Mouse (Mus musculus) heart, embryonic 12.5 days (tissue): ENCODE results near the gene Myh8. TPM values are rescaled to one million over a fixed set of nuclear protein-coding genes. Genes with fewer than 3 reads are reported as not detected.

ENCODE experiments used
- ATAC-seq: fragments of 200-750 bp; cut with Nextera tagmentation; 2 replicates; pipeline ENCODE4 v1.8.0; 2017; ENCODE audit warnings: moderate TSS enrichment, moderate library complexity; ENCODE audit not compliant: insufficient number of reproducible peaks, low FRiP score
- H3K27ac ChIP-seq: fragments of 300-500 bp; sonication (generic); 2 replicates; pipeline ENCODE4 v1.5.1; 2016; ENCODE audit warnings: mild to moderate bottlenecking, moderate library complexity; ENCODE audit not compliant: poor library complexity, severe bottlenecking
- H3K27me3 ChIP-seq: fragments of 300-500 bp; sonication (generic); replicated peaks from 2 replicates; pipeline ENCODE4 v1.6.1; 2016; ENCODE audit warnings: mild to moderate bottlenecking, moderate library complexity
- H3K36me3 ChIP-seq: fragments of 300-500 bp; sonication (generic); 2 replicates; pipeline ENCODE4 v1.6.1; 2016; ENCODE audit warnings: mild to moderate bottlenecking, moderate library complexity
- H3K4me1 ChIP-seq: fragments of 300-500 bp; sonication (generic); replicated peaks from 2 replicates; pipeline ENCODE4 v1.6.1; 2016; ENCODE audit warnings: mild to moderate bottlenecking
- H3K4me2 ChIP-seq: fragments of 300-500 bp; sonication (generic); 2 replicates; pipeline ENCODE4 v1.6.1; 2016; ENCODE audit warnings: mild to moderate bottlenecking, moderate library complexity
- H3K4me3 ChIP-seq: fragments of 300-500 bp; sonication (generic); 2 replicates; pipeline ENCODE4 v1.5.1; 2016; ENCODE audit warnings: mild to moderate bottlenecking
- H3K9ac ChIP-seq: fragments of 300-500 bp; sonication (generic); 2 replicates; pipeline ENCODE4 v1.6.1; 2016; ENCODE audit warnings: mild to moderate bottlenecking, moderate library complexity
- H3K9me3 ChIP-seq: fragments of 300-500 bp; sonication (generic); replicated peaks from 2 replicates; pipeline ENCODE4 v1.6.1; 2016; ENCODE audit warnings: mild to moderate bottlenecking, moderate library complexity
- WGBS: fragments of 180-500 bp; shearing (Covaris S2); methylation state at CpG from one replicate; pipeline ENCODE4 v1.1.7; 2016; 5-methylcytosine and 5-hydroxymethylcytosine counted together
- polyA plus RNA-seq: library from polyadenylated mRNA; unstranded; fragments of >200 nt; fragmentation: Nextera tagmentation; extraction: Ambion mirVana; gene quantifications from 2 replicates; pipeline ENCODE4 v1.2.1, GENCODE M21; 2016

The Myh8 gene
- polyA plus RNA-seq, 1 experiment from 2014 or later, result 0.29 TPM

DNA sequence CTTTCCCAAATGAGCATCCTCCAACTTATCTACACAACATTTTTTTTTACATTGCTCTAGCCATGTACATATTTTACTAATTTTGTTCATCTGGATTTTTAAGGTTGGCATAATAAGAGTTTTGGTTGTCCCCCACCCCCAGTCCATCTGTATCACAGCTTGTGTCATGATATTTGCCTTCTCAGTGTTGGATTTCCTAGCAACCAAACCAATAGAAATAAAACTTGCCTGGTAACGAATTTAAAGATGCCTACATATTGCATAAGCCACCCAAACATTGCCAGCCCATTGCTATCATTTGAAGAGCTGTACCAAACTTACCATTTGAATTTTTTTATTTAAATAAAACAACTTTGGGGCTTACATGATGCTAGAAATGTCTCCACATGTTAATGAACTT is 16.5 kb downstream of the Myh8 start:
- WGBS, result 76% methylated on average over 1 of the region's 1 CpGs
- no peaks in the 10 kb centered on the region for H3K4me1 ChIP-seq
- no peak overlapping the region for H3K4me2 ChIP-seq
- 0 out of 2 replicates have a peak, but pooled peaks cover 3% of the 10 kb centered on the region for H3K9me3 ChIP-seq
- H3K27me3 ChIP-seq, result no peaks in the 10 kb centered on the region; the same call in 1 of the 2 replicates
- ATAC-seq, result no peak
- no peak overlapping the region for H3K9ac ChIP-seq
- H3K36me3 ChIP-seq, result no peaks in the 10 kb centered on the region
- H3K27ac ChIP-seq, result no peak overlapping the region
- H3K4me3 ChIP-seq, result no peak overlapping the region

DNA sequence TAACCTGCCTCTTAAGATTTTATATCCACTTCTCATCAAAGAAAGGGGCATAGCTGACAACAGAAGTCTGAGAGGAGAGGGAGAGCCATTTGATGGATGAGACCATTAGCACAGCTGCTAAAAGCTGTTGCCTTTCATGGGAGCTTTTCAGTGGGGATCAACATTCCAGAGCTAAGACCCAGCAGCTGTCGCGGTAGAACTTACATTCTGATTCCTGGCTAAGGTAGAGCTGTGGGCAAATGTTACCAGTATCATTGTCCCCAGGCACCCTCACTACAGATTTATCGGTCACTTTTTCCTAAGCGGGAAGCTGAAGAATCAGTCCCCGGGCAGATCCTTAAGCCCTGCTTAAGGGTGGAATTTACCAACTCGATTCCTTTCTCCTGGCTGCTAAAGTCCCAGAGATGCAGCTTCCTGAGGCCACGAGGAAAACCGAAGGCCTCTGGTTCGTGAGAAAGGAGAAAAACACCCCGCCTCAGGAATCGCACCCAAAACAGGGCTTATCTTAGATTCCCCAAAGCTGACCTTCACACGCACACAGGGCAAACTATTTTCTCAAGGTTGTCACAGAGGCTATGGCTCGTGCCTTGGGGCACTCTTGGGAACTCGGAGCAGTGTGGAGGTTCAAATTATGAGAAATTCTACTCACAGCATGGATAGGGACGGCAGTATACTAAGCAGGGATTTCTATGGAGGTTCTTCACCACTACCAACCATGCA is 37.0 kb downstream of the Myh8 start:
- no peak for ATAC-seq
- 0 out of 2 replicates have a peak overlapping the region, but pooled peaks have one; percentile 21 for H3K4me2 ChIP-seq
- H3K27ac ChIP-seq, result no peak overlapping the region
- no peaks in the 10 kb centered on the region for H3K36me3 ChIP-seq
- H3K9ac ChIP-seq, result no peak overlapping the region
- 0 out of 2 replicates have a peak, but pooled peaks cover 5% of the 10 kb centered on the region for H3K9me3 ChIP-seq
- WGBS, result 41% methylated on average over 15 of the region's 15 CpGs
- no peak overlapping the region for H3K4me3 ChIP-seq
- H3K4me1 ChIP-seq, result 0 out of 2 replicates have a peak, but pooled peaks cover 5% of the 10 kb centered on the region
- H3K27me3 ChIP-seq, result peaks cover 3% of the 10 kb centered on the region; the same call in 1 of the 2 replicates

DNA sequence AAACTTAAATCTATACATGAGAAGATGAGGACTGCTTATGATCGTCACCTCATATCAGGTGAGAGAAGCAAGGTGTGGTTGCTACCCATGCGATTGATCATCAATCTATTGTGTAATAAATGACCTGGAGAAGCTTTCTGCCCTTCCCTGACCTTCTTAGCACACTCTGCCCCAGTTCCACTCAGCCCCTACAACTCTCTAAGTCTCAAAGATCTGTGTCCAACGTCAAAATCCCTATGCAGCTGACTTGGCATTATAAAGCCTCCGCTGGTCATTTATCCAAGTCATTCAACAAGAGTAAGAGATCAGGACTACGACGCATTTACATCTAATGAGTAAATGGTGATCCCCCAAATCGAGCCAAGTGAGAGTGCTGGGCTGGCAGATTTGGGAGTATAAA is 44.4 kb downstream of the Myh8 start, which contains the start of gene Myh13:
Gene Myh13 (plus strand): TSS at position 301 of the 400 bp plus-strand sequence.
- H3K4me3 ChIP-seq, result no peak within 1 kb of the TSS
- ATAC-seq, result no peak
- H3K36me3 ChIP-seq, result no peaks in the 10 kb centered on the region
- no peak within 1 kb of the TSS for H3K27ac ChIP-seq
- no peaks in the 10 kb centered on the region for H3K9me3 ChIP-seq
- no peaks in the 10 kb centered on the region for H3K4me1 ChIP-seq
- no peak within 1 kb of the TSS for H3K4me2 ChIP-seq
- WGBS, result 80% methylated on average over 7 of the region's 7 CpGs
- H3K9ac ChIP-seq, result no peak within 1 kb of the TSS
- H3K27me3 ChIP-seq, result no peaks in the 10 kb centered on the region

DNA sequence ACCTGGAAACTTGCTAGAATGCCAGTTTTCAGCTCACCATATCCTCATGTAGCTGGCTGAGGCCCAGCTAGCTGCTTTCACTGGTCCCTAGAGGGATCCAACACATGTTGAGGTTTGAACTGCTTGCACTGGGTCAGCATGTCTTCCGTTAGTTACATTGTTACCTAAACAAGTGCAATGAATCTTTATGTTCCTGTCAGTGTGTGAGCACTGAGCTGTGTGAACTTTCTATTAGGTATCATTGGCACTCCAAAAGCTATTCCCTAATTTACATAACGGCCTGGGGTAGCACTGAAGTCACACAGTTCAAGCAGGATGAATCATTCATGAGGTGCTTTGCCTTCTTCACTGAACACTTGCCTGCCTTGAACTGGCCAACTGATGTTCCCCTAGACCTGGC is 49.6 kb downstream of the Myh8 start:
- Histone ChIP-seq H3K27ac (no peak overlapping the region), H3K36me3 (no peaks in the 10 kb centered on the region), H3K9ac (no peak overlapping the region), H3K4me1 (no peaks in the 10 kb centered on the region), H3K4me3 (no peak overlapping the region), H3K4me2 (no peak overlapping the region), H3K9me3 (no peaks in the 10 kb centered on the region), H3K27me3 (no peaks in the 10 kb centered on the region; the same call in 1 of the 2 replicates)
- WGBS, result 73% methylated on average over 2 of the region's 2 CpGs
- ATAC-seq, result no peak

DNA sequence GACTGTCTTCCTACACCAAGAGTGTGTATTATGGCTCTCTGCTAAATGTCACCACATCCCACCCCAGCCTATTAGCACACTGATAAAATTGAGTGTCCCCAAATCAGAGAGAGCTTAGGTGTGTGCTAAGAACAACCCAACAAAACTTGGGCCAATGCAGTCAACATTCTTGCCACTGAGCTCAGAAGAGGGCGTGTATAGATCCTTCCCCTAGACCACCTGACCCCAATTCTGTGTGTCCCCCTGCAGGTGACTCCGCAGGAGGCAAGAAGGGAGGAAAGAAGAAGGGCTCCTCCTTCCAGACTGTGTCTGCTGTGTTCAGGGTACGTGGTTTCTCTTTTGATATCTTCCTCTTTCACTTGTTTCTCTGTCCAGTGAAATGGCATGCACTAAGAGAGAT is 67.6 kb downstream of the Myh8 start:
- Histone ChIP-seq H3K4me2 (no peak overlapping the region), H3K4me3 (no peak overlapping the region), H3K27me3 (no peaks in the 10 kb centered on the region; the same call in 1 of the 2 replicates), H3K27ac (no peak overlapping the region), H3K4me1 (no peaks in the 10 kb centered on the region), H3K9me3 (no peaks in the 10 kb centered on the region), H3K9ac (no peak overlapping the region), H3K36me3 (no peaks in the 10 kb centered on the region)
- no peak for ATAC-seq
- WGBS, result 58% methylated on average over 3 of the region's 3 CpGs

DNA sequence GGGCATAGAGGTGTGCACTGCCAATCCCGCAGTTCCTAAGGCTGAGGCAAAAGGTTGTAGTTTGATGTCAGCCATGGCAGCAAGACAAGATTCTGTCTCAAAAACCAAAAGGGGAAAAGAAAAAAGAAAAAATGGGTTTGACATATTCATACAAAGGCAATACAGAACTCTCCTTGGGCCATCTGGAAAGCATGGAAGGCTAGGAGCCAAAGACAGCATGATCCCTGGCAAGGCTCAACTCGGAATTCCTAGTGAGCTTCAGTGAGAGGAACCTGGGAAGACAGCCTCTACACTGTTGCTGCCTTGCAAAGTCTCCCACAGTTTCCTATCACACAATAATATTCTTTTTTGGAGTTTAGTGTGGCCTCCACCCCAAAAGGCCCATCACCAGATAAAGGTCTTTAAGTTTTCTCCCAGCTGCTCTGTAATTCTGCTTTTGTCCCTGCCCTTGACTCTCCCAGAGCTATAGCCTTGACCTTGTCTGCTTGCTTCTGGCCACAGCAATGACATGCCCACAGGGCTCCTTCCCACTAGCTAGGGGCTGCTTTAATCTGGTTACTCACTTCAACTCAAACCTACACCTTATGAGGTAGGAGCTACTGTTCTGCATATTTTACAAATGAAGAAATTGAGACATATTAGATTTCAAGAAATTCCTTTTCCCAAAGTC is 68.4 kb downstream of the Myh8 start:
- WGBS, result 56% methylated on average over 2 of the region's 2 CpGs

DNA sequence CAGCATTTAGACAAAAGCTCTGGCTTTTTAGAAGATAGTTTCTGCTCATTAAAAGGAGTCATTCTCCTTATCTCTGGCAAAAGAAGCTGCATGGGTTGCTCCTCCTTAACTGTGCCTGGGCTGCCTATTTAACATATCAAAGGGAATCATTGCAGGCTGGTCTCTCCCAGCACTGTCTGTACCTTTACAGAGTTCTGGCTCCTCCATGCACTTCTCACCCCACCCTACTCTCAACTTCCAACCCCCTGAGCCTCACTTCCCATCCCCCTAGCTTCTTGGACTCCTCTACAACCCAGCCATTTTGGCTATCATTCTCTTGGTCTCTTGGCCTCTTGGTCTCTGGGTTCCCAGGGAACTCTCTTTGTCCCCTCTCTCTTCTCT is 68.9 kb downstream of the Myh8 start:
- Histone ChIP-seq H3K27me3 (peaks cover under 1% of the 10 kb centered on the region; the same call in 1 of the 2 replicates), H3K27ac (no peak overlapping the region), H3K4me2 (no peak overlapping the region), H3K36me3 (no peaks in the 10 kb centered on the region), H3K9me3 (no peaks in the 10 kb centered on the region), H3K4me3 (no peak overlapping the region), H3K9ac (no peak overlapping the region), H3K4me1 (no peaks in the 10 kb centered on the region)
- no peak for ATAC-seq

More for the DNA sequence above, 68.4 kb downstream of the Myh8 start:
- H3K9me3 ChIP-seq, result no peaks in the 10 kb centered on the region
- no peaks in the 10 kb centered on the region for H3K4me1 ChIP-seq
- no peak overlapping the region for H3K9ac ChIP-seq
- no peak overlapping the region for H3K4me2 ChIP-seq
- H3K27ac ChIP-seq, result no peak overlapping the region
- ATAC-seq, result no peak
- no peaks in the 10 kb centered on the region for H3K36me3 ChIP-seq
- no peaks in the 10 kb centered on the region; the same call in 1 of the 2 replicates for H3K27me3 ChIP-seq
- H3K4me3 ChIP-seq, result no peak overlapping the region

DNA sequence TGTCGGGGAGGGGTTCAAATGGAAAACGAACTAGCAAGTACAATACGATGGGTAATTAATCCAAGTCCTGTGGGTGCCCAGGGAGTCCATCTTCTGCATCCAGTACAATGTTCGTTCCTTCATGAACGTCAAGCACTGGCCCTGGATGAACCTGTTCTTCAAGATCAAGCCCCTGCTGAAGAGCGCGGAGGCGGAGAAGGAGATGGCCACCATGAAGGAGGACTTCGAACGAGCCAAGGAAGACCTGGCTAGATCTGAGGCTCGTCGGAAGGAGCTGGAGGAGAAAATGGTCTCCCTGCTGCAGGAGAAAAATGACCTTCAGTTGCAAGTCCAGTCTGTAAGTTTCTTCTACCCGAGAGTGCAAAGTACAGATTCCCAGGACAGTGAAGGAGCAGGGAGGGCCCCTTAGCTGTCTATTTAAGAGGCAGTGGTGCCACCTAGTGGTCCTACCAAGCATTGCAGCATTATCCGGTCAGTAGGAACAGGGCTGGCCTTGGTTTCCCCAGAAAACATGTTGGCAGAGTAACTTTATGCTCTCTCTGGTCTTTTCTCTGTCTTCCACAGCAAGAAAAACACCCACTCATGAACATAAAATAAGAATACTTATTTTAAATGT is 73.3 kb downstream of the Myh8 start:
- Histone ChIP-seq H3K27me3 (peaks cover 14% of the 10 kb centered on the region; the same call in 1 of the 2 replicates), H3K9ac (no peak overlapping the region), H3K4me2 (no peak overlapping the region), H3K4me1 (no peaks in the 10 kb centered on the region), H3K36me3 (no peaks in the 10 kb centered on the region), H3K4me3 (no peak overlapping the region), H3K27ac (no peak overlapping the region), H3K9me3 (no peaks in the 10 kb centered on the region)
- 49% methylated on average over 14 of the region's 14 CpGs for WGBS
- ATAC-seq, result no peak

DNA sequence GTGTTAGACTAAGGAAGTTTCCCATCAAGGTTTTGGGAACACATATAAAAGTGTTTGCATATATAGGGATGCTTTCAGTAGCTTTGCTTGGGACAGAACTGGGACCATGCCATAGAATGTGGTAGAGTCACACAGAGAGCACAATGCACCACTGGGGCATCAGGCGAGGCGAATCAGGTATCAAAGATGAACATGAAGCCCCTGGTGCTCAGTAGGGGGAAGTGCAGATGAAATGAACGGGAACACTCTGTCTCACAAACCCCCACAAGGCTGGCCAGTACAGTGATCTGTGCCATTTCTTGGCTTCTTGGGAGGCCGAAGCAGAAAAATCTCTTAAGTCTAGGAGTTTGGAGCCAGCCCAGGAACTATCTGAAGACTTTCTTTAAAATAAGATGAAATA is 76.1 kb downstream of the Myh8 start:
- Histone ChIP-seq H3K4me2 (no peak overlapping the region), H3K4me1 (no peaks in the 10 kb centered on the region), H3K9me3 (no peaks in the 10 kb centered on the region), H3K4me3 (no peak overlapping the region), H3K36me3 (no peaks in the 10 kb centered on the region), H3K27me3 (peaks cover 14% of the 10 kb centered on the region; the same call in 1 of the 2 replicates), H3K9ac (no peak overlapping the region), H3K27ac (no peak overlapping the region)
- no peak for ATAC-seq
- WGBS, result 48% methylated on average over 4 of the region's 4 CpGs

DNA sequence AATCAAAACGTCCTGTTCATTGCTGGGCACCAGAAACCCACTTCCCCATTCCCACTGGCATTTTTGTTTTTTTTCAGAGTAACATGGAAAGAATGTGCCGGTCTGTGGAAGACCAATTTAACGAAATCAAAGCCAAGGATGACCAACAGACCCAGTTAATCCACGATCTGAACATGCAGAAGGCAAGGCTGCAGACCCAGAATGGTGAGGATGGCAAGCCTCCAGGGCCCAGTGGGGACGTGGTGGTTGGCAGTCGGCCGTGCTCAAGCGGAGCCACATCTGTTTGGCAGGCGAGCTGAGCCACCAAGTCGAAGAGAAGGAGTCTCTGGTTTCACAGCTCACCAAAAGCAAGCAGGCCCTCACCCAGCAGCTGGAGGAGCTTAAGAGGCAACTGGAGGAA is 81.1 kb downstream of the Myh8 start:
- no peaks in the 10 kb centered on the region for H3K9me3 ChIP-seq
- H3K4me3 ChIP-seq, result no peak overlapping the region
- no peaks in the 10 kb centered on the region for H3K36me3 ChIP-seq
- no peak overlapping the region for H3K4me2 ChIP-seq
- no peak overlapping the region for H3K9ac ChIP-seq
- no peaks in the 10 kb centered on the region for H3K4me1 ChIP-seq
- 75% methylated on average over 10 of the region's 10 CpGs for whole genome bisulfite sequencing
- H3K27ac ChIP-seq, result no peak overlapping the region
- no peaks in the 10 kb centered on the region; the same call in 1 of the 2 replicates for H3K27me3 ChIP-seq
- no peak for ATAC-seq
